Mouse (Mus musculus) bone marrow, adult 2 months (tissue): ENCODE measurements at regions not wholly inside any gene's neighbourhood (a gene's known extent, or its start where the extent isn't known, plus 50 kb on each side); places are given as distances from the start of the nearest gene placed in this dataset.

Experiments used
- H3K27ac ChIP-seq: fragments of 200-500 bp; 2 replicates; pipeline ENCODE4 v1.5.1; 2012; ENCODE audit warnings: low read depth, mild to moderate bottlenecking, control low read depth, inconsistent platforms, low read length; ENCODE audit not compliant: control insufficient read depth, poor library complexity, insufficient read depth
- H3K4me1 ChIP-seq: fragments of 200-500 bp; 2 replicates; pipeline ENCODE4 v1.6.1; 2011; ENCODE audit warnings: low read length; ENCODE audit not compliant: control insufficient read depth, insufficient read depth
- H3K4me3 ChIP-seq: fragments of 200-500 bp; replicated peaks from 2 replicates; pipeline ENCODE3; 2011; ENCODE audit warnings: mild to moderate bottlenecking, low read depth, low read length, control low read depth; ENCODE audit not compliant: control insufficient read depth
- CTCF ChIP-seq: fragments of 200-500 bp; IDR thresholded peaks from 2 replicates; pipeline ENCODE4 v1.5.1; 2011; ENCODE audit warnings: low read length, control low read depth; ENCODE audit not compliant: control insufficient read depth, insufficient read depth
- POLR2A ChIP-seq: fragments of 200-500 bp; IDR thresholded peaks from 2 replicates; pipeline ENCODE4 v1.6.1; 2011; ENCODE audit warnings: low read depth, mild to moderate bottlenecking, control low read depth, low read length, borderline replicate concordance; ENCODE audit not compliant: control insufficient read depth
- WGBS: fragments of 180-500 bp; shearing (Covaris S2); methylation state at CpG from one replicate; pipeline ENCODE4 v1.1.7; 2018; 5-methylcytosine and 5-hydroxymethylcytosine counted together

DNA sequence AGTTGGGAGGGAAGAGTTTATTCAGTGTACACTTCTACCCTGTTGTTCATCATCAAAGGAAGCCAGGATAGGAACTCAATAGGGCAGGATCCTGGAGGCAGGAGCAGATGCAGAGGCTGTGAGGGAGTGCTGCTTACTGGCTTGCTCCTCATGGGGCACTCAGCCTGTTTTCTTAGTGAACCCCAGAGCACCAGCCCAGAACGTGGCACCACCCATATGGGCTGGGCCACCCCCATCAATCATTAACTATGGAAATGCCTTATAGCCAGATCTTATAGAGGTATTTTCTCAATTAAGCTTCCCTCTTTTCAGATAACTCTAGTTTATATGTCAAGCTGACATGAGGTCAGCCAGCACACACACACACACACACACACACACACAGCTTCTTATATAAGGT, 103.6 kb upstream of the Aldh1b1 start:
- Histone ChIP-seq H3K27ac (no peak overlapping the region), H3K4me1 (no peaks in the 10 kb centered on the region), H3K4me3 (no peak overlapping the region)
- no peak for TF ChIP-seq CTCF
- no peak for TF ChIP-seq POLR2A
- WGBS, result 71% methylated on average over 1 of the region's 1 CpGs

GRCm38 (mm10) chr4:45689991-45690916, 108.6 kb upstream of the Aldh1b1 start:
- Histone ChIP-seq H3K4me3 (no peak overlapping the region), H3K4me1 (no peaks in the 10 kb centered on the region), H3K27ac (no peak overlapping the region)
- WGBS, result 78% methylated on average over 12 of the region's 12 CpGs
- TF ChIP-seq CTCF (no peak), POLR2A (no peak)

- 64% methylated on average over 5 of the region's 5 CpGs for WGBS
- no peaks in the 10 kb centered on the region for H3K4me1 ChIP-seq
- H3K4me3 ChIP-seq, result no peak overlapping the region
- TF ChIP-seq POLR2A, result no peak
- no peak for TF ChIP-seq CTCF
- no peak overlapping the region for H3K27ac ChIP-seq
Measured at GRCm38 (mm10) chr4:45689572-45689971, 109.2 kb upstream of the Aldh1b1 start.

DNA sequence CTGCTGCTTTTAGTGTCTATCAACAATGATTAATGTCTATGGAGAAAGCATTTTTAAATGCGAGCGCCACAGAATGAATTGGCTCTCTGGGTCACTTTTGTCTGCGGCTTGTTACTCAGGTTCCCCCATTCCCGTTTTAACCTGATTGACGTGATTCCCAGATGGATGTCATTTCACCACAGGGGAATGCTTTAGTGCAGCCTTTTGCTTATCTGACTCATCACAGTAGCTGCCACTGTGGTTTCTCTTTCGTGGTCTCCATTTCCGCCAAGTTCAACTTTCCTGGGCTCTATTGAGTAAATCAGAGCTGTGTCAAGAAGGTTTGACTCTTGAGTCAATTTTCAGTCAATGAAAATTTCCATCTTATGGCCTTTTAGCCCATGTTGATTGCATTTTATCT, 110.6 kb upstream of the Aldh1b1 start:
- Histone ChIP-seq H3K4me1 (no peaks in the 10 kb centered on the region), H3K4me3 (no peak overlapping the region), H3K27ac (no peak overlapping the region)
- WGBS, result 8% methylated on average over 7 of the region's 7 CpGs
- no peak for TF ChIP-seq CTCF
- TF ChIP-seq POLR2A, result no peak

DNA sequence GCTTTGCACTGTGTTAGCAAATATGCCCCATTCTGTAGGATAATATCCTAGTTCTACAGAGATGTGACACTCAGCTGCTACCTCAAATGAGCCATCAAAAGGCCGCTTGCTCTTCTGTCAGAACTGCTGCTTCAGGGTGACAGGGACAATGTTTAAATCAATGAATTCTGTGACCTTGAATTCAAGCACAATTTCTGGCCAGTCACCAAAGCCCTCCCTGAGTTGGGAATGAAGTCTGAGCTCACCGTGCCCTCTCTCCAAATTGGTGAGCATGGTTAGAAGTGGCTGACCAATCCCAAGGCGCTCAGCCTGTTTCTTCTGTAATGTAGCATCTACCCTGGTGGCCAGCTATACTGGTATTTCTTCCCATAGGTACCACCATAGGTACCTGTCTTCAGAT, 113.8 kb upstream of the Aldh1b1 start:
- H3K27ac ChIP-seq, result no peak overlapping the region
- no peak overlapping the region for H3K4me3 ChIP-seq
- WGBS, result 78% methylated on average over 3 of the region's 3 CpGs
- no peaks in the 10 kb centered on the region for H3K4me1 ChIP-seq
- TF ChIP-seq CTCF (no peak), POLR2A (no peak)

DNA sequence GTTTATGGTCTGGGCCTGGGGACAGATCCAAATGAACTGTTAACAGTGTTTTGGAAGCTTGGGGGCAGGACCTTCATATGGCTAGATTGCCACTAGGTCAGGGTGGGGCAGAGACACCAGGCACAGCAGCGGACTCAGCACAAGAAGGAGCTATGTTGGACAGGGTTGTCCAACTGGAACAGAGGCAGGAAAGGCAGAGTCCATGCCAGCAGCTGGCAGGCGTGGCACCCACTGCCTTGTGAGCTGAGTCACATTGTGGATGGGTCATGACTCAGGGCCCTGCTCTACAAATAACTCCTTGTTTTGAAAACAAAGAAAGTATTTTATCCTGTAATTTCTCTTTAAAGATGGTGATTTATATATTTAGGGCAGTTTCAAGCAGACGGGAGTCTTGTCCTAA, 115.6 kb upstream of the Aldh1b1 start:
- 77% methylated on average over 3 of the region's 3 CpGs for WGBS
- H3K4me1 ChIP-seq, result no peaks in the 10 kb centered on the region
- H3K4me3 ChIP-seq, result no peak overlapping the region
- TF ChIP-seq POLR2A (no peak), CTCF (no peak)
- H3K27ac ChIP-seq, result no peak overlapping the region

GRCm38 (mm10) chr4:45682746-45683145, 116.1 kb upstream of the Aldh1b1 start:
- H3K4me3 ChIP-seq, result no peak overlapping the region
- WGBS, result 82% methylated on average over 8 of the region's 8 CpGs
- TF ChIP-seq CTCF (no peak), POLR2A (no peak)
- no peak overlapping the region for H3K27ac ChIP-seq
- no peaks in the 10 kb centered on the region for H3K4me1 ChIP-seq

DNA sequence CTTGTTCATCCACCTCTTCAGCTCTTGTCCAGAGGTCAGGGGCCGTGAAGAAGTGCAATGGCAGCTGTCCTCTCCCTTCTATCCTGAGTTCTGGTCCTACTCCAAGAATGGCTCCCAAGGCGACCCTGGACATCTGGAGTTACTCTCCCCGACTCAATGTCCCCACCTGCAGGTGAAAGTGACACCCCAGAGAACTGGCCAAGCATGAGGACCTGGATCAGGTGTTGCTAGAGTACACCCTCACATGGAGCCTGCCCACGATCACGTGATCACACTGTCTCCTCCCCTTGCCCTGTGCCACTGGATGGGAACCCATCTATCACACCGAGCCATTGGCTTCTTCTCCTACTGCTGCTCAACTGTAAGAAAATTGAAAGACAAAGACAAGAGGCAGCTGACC, 122.7 kb upstream of the Aldh1b1 start:
- TF ChIP-seq POLR2A, result no peak
- TF ChIP-seq CTCF, result no peak
- WGBS, result 72% methylated on average over 6 of the region's 6 CpGs
- Histone ChIP-seq H3K4me1 (no peaks in the 10 kb centered on the region), H3K4me3 (no peak overlapping the region), H3K27ac (no peak overlapping the region)

- Histone ChIP-seq H3K4me3 (no peak overlapping the region), H3K27ac (no peak overlapping the region), H3K4me1 (no peaks in the 10 kb centered on the region)
- WGBS, result 89% methylated on average over 10 of the region's 10 CpGs
- TF ChIP-seq POLR2A, result no peak
- no peak for TF ChIP-seq CTCF
Measured at GRCm38 (mm10) chr4:45674291-45674690, 124.5 kb upstream of the Aldh1b1 start.
